Mouse (Mus musculus) heart, embryonic 16.5 days (tissue): ENCODE results near the gene Tmem159. TPM values are rescaled to one million over a fixed set of nuclear protein-coding genes. Genes with fewer than 3 reads are reported as not detected.

Experiments used
- ATAC-seq: fragments of 200-750 bp; cut with Nextera tagmentation; replicated peaks from 2 replicates; pipeline ENCODE4 v1.8.0; 2017; ENCODE audit warnings: moderate number of reproducible peaks; ENCODE audit not compliant: insufficient read depth, low FRiP score; ENCODE audit errors: extremely low read depth
- H3K27ac ChIP-seq: fragments of 300-500 bp; sonication (generic); 2 replicates; pipeline ENCODE4 v1.5.1; 2014; ENCODE audit warnings: mild to moderate bottlenecking, low read length, control low read depth, moderate library complexity
- H3K27me3 ChIP-seq: fragments of 300-500 bp; sonication (generic); 2 replicates; pipeline ENCODE4 v1.6.1; 2014; ENCODE audit warnings: low read length, mixed read lengths; ENCODE audit not compliant: control insufficient read depth, insufficient read depth
- H3K36me3 ChIP-seq: fragments of 300-500 bp; sonication (generic); 2 replicates; pipeline ENCODE4 v1.6.1; 2014; ENCODE audit not compliant: control insufficient read depth, insufficient read depth
- H3K4me1 ChIP-seq: fragments of 300-500 bp; sonication (generic); 2 replicates; pipeline ENCODE4 v1.6.1; 2014; ENCODE audit warnings: low read length, mixed read lengths; ENCODE audit not compliant: control insufficient read depth, insufficient read depth
- H3K4me2 ChIP-seq: fragments of 300-500 bp; sonication (generic); 2 replicates; pipeline ENCODE4 v1.6.1; 2014; ENCODE audit warnings: low read depth, mild to moderate bottlenecking, control low read depth, low read length
- H3K4me3 ChIP-seq: fragments of 300-500 bp; sonication (generic); 2 replicates; pipeline ENCODE4 v1.5.1; 2014; ENCODE audit warnings: mild to moderate bottlenecking, control low read depth, low read length
- H3K9ac ChIP-seq: fragments of 300-500 bp; sonication (generic); 2 replicates; pipeline ENCODE4 v1.6.1; 2014; ENCODE audit warnings: low read length, control low read depth
- H3K9me3 ChIP-seq: fragments of 300-500 bp; sonication (generic); replicated peaks from 2 replicates; pipeline ENCODE4 v1.6.1; 2016; ENCODE audit warnings: low read length; ENCODE audit not compliant: control insufficient read depth
- WGBS: fragments of 180-500 bp; shearing (Covaris S2); extraction: QIAGEN DNeasy Blood & Tissue Kit; methylation state at CpG from one replicate; pipeline ENCODE4 v1.1.7; 2014; 5-methylcytosine and 5-hydroxymethylcytosine counted together
- polyA plus RNA-seq: library from polyadenylated mRNA; unstranded; fragments of >200 nt; fragmentation: Nextera tagmentation; extraction: Ambion mirVana; gene quantifications from 2 replicates; pipeline ENCODE4 v1.2.1, GENCODE M21; 2015

Gene Tmem159
- polyA plus RNA-seq, 1 experiment from 2014 or later, result 39.9 TPM

DNA sequence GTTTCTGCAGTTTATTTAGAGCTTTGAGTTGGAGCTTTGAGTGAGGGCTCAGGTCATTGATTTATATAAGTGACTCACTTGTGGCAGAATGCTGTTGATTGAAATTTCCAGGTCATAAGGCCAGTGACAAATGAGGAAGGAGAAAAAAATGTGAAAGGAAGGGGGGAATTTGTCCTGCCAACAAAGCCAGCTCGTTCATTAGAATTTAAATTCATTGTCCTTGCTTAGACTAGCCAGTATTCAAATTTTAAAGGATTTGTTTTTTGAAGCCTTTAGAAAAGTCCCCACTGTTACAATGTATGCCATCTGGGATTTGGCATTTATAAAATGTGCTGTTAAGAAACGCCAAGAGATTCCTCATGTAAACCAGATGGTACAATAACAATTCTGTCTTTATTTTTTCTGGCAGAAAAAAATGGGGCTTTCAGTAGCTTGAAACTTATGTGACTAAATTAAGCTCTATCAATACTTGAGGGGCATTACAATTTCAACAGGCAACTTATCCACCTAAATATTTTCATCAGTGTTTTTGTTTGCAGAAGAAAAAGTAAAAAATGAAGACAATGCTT is 54.8 kb downstream of the Tmem159 start:
- ATAC-seq, result no peak
- Histone ChIP-seq H3K4me2 (no peak overlapping the region), H3K27ac (no peak overlapping the region), H3K9ac (no peak overlapping the region), H3K9me3 (no peaks in the 10 kb centered on the region), H3K4me1 (no peaks in the 10 kb centered on the region), H3K36me3 (no peaks in the 10 kb centered on the region), H3K27me3 (no peaks in the 10 kb centered on the region), H3K4me3 (no peak overlapping the region)
- WGBS, result 40% methylated on average over 2 of the region's 2 CpGs

GRCm38 (mm10) chr7:120157575-120158061 is 55.5 kb downstream of the Tmem159 start:
- Histone ChIP-seq H3K9me3 (no peaks in the 10 kb centered on the region), H3K36me3 (no peaks in the 10 kb centered on the region), H3K27me3 (no peaks in the 10 kb centered on the region), H3K9ac (no peak overlapping the region), H3K4me1 (no peaks in the 10 kb centered on the region), H3K4me3 (no peak overlapping the region), H3K27ac (no peak overlapping the region), H3K4me2 (no peak overlapping the region)
- WGBS, result 53% methylated on average over 5 of the region's 5 CpGs
- ATAC-seq, result no peak

DNA sequence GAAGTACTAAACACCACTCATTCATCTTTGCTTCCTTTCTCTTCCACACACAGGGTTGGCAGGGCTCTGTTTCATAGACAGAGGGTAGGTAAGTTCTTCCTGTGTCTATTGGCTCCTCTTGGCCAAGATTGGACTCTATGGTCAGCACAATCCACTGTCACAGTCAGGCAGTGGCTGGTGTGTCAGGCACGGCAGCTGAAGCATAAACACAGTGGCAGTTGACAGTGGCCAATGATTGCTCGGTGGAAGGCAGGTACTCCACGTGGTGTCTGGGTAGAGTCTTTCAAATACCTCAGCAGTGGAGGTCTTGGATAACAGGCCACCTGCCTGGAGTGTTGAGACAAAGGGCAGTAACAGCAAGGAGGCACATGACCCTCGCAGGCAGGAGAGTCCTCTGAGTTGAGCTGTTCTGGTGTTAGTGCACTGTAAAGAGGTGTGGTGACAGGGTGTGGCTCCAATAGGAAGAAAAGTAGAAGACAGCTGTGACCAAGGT is 56.0 kb downstream of the Tmem159 start:
- 40% methylated on average over 4 of the region's 4 CpGs for WGBS
- no peak for ATAC-seq

DNA sequence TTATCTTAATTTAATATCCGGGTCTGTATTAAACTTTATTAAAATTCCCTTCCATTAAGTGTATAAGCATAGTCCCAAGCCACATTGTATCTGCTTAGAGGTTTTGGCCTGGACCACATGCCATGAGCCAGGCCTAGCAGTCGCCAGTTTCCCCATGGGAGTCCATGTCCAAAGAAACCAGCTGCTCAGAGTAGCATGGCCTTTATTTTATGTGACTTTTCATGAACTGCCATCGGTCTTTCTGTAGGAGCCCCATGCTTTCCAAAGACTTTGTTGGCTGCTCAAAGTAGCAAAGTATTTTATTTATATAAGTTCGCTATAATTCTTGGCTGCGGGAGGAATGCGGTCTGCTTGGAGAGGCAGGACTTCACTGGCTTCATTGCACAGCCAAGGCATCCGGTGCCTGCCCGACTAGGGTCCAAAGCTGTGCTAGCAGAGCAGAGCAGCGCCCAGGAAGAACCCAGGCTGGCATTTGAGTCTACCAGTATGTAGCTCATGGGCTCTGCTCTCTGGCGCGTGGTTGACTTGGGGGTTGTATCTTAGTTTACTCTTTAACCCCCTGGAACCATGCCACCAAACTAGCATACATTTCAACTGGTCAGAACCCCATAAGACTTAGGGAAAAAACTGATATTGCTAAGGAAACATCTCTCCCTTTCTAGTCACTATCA is 61.6 kb downstream of the Tmem159 start:
- no peak overlapping the region for H3K4me3 ChIP-seq
- no peaks in the 10 kb centered on the region for H3K36me3 ChIP-seq
- 78% methylated on average over 11 of the region's 11 CpGs for WGBS
- H3K9ac ChIP-seq, result no peak overlapping the region
- no peaks in the 10 kb centered on the region for H3K4me1 ChIP-seq
- H3K4me2 ChIP-seq, result no peak overlapping the region
- no peaks in the 10 kb centered on the region for H3K27me3 ChIP-seq
- no peak overlapping the region for H3K27ac ChIP-seq
- no peak for ATAC-seq
- H3K9me3 ChIP-seq, result no peaks in the 10 kb centered on the region; the same call in 1 of the 2 replicates

More for the DNA sequence above, 56.0 kb downstream of the Tmem159 start:
- Histone ChIP-seq H3K9me3 (no peaks in the 10 kb centered on the region), H3K4me1 (no peaks in the 10 kb centered on the region), H3K4me2 (no peak overlapping the region), H3K27me3 (no peaks in the 10 kb centered on the region), H3K9ac (no peak overlapping the region), H3K36me3 (no peaks in the 10 kb centered on the region), H3K27ac (no peak overlapping the region), H3K4me3 (no peak overlapping the region)

Other genes starting within 250 kb of the Tmem159 start
- 7.6 and 8.3 TPM in 2 replicates for gene Lyrm1, start 206.5 kb upstream of the Tmem159 start, polyA plus RNA-seq
- gene Dcun1d3, start 206.1 kb upstream of the Tmem159 start, polyA plus RNA-seq, result 6.5 and 8.1 TPM in 2 replicates
- gene Dnah3, start 7.1 kb upstream of the Tmem159 start, polyA plus RNA-seq, result 0.12 and 0.32 TPM in 2 replicates
- gene Zp2, start 42.9 kb downstream of the Tmem159 start, polyA plus RNA-seq, result not detected in 2 replicates
- gene Anks4b, start 71.5 kb downstream of the Tmem159 start, polyA plus RNA-seq, result 0.09 TPM in 1 of 2 replicates, not detected in the other
- 1.1 and 2.0 TPM in 2 replicates for gene Crym, start 99.8 kb downstream of the Tmem159 start, polyA plus RNA-seq
- not detected in 2 replicates for gene Abca14, start 101.6 kb downstream of the Tmem159 start, polyA plus RNA-seq
- gene Abca15, start 226.3 kb downstream of the Tmem159 start, polyA plus RNA-seq, result 0.05 and 0.11 TPM in 2 replicates